Mouse (Mus musculus) intestine, embryonic 14.5 days (tissue): ENCODE measurements at regions not wholly inside any gene's neighbourhood (a gene's known extent, or its start where the extent isn't known, plus 50 kb on each side); places are given as distances from the start of the nearest gene placed in this dataset.

ENCODE experiments used
- ATAC-seq: fragments of 200-750 bp; cut with Nextera tagmentation; replicated peaks from 2 replicates; pipeline ENCODE4 v1.8.0; 2017; ENCODE audit warnings: low read depth, moderate number of reproducible peaks, moderate TSS enrichment, moderate library complexity; ENCODE audit not compliant: low FRiP score, low TSS enrichment
- DNase-seq: peaks from one replicate; pipeline ENCODE4 v3.0.0-alpha.2; 2018; ENCODE audit warnings: low spot score
- H3K27ac ChIP-seq: fragments of 300-500 bp; sonication (generic); 2 replicates; pipeline ENCODE4 v1.5.1; 2014; ENCODE audit warnings: low read depth, mild to moderate bottlenecking, control low read depth
- H3K27me3 ChIP-seq: fragments of 300-500 bp; sonication (generic); replicated peaks from 2 replicates; pipeline ENCODE4 v1.6.1; 2014; ENCODE audit warnings: low read length, control low read depth; ENCODE audit not compliant: control insufficient read depth, insufficient read depth
- H3K36me3 ChIP-seq: fragments of 300-500 bp; sonication (generic); 2 replicates; pipeline ENCODE4 v1.6.1; 2014; ENCODE audit warnings: low read length, control low read depth; ENCODE audit not compliant: control insufficient read depth, insufficient read depth
- H3K4me1 ChIP-seq: fragments of 300-500 bp; sonication (generic); replicated peaks from 2 replicates; pipeline ENCODE4 v1.6.1; 2014; ENCODE audit warnings: low read length, control low read depth, mixed read lengths; ENCODE audit not compliant: control insufficient read depth, insufficient read depth
- H3K4me2 ChIP-seq: fragments of 300-500 bp; sonication (generic); 2 replicates; pipeline ENCODE4 v1.6.1; 2014; ENCODE audit warnings: low read length
- H3K4me3 ChIP-seq: fragments of 300-500 bp; sonication (generic); 2 replicates; pipeline ENCODE4 v1.5.1; 2014; ENCODE audit warnings: low read depth, low read length, control low read depth, mixed read lengths
- H3K9ac ChIP-seq: fragments of 300-500 bp; sonication (generic); 2 replicates; pipeline ENCODE4 v1.6.1; 2014; ENCODE audit warnings: mild to moderate bottlenecking, low read length
- H3K9me3 ChIP-seq: fragments of 300-500 bp; sonication (generic); 2 replicates; pipeline ENCODE4 v1.6.1; 2016; ENCODE audit warnings: low read length, control low read depth; ENCODE audit not compliant: control insufficient read depth
- WGBS: fragments of 180-500 bp; shearing (Covaris S2); extraction: QIAGEN DNeasy Blood & Tissue Kit; methylation state at CpG from one replicate; pipeline ENCODE4 v1.1.7; 2014; 5-methylcytosine and 5-hydroxymethylcytosine counted together

- ATAC-seq = no peak
- Histone ChIP-seq H3K4me1 (no peaks in the 10 kb centered on the region), H3K36me3 (no peaks in the 10 kb centered on the region), H3K9me3 (no peaks in the 10 kb centered on the region), H3K4me2 (no peak overlapping the region), H3K27ac (no peak overlapping the region), H3K9ac (no peak overlapping the region), H3K27me3 (no peaks in the 10 kb centered on the region), H3K4me3 (no peak overlapping the region)
- DNase-seq = no peak
- WGBS = 67% methylated on average over 5 of the region's 5 CpGs
Measured at GRCm38 (mm10) chr10:37473086-37473485, 334.4 kb upstream of the Marcks start.

GRCm38 (mm10) chr10:37457384-37457783 is 318.7 kb upstream of the Marcks start:
- ATAC-seq = no peak
- no peaks in the 10 kb centered on the region for H3K9me3 ChIP-seq
- no peaks in the 10 kb centered on the region for H3K4me1 ChIP-seq
- H3K27ac ChIP-seq = no peak overlapping the region
- no peak overlapping the region for H3K4me3 ChIP-seq
- 89% methylated on average over 2 of the region's 2 CpGs for WGBS
- H3K36me3 ChIP-seq = no peaks in the 10 kb centered on the region
- no peak overlapping the region for H3K9ac ChIP-seq
- DNase-seq = no peak
- no peaks in the 10 kb centered on the region for H3K27me3 ChIP-seq
- no peak overlapping the region for H3K4me2 ChIP-seq

GRCm38 (mm10) chr10:37449894-37450293 is 311.2 kb upstream of the Marcks start:
- Histone ChIP-seq H3K9ac (no peak overlapping the region), H3K36me3 (no peaks in the 10 kb centered on the region), H3K27ac (no peak overlapping the region), H3K4me3 (no peak overlapping the region), H3K9me3 (no peaks in the 10 kb centered on the region), H3K4me1 (no peaks in the 10 kb centered on the region), H3K4me2 (no peak overlapping the region), H3K27me3 (no peaks in the 10 kb centered on the region)
- 76% methylated on average over 2 of the region's 2 CpGs for WGBS
- ATAC-seq (no peak), DNase-seq (no peak)

- no peak for DNase-seq
- Histone ChIP-seq H3K36me3 (no peaks in the 10 kb centered on the region), H3K9me3 (no peaks in the 10 kb centered on the region), H3K9ac (no peak overlapping the region), H3K4me2 (no peak overlapping the region), H3K27ac (no peak overlapping the region), H3K4me1 (no peaks in the 10 kb centered on the region), H3K27me3 (no peaks in the 10 kb centered on the region), H3K4me3 (no peak overlapping the region)
- ATAC-seq = no peak
- WGBS = 75% methylated on average over 4 of the region's 4 CpGs
Measured at GRCm38 (mm10) chr10:37447333-37448204, 308.8 kb upstream of the Marcks start.

- no peaks in the 10 kb centered on the region for H3K27me3 ChIP-seq
- H3K4me3 ChIP-seq = no peak overlapping the region
- H3K9me3 ChIP-seq = no peaks in the 10 kb centered on the region
- no peak for DNase-seq
- no peak overlapping the region for H3K27ac ChIP-seq
- ATAC-seq = no peak
- no peaks in the 10 kb centered on the region for H3K36me3 ChIP-seq
- H3K4me2 ChIP-seq = no peak overlapping the region
- H3K4me1 ChIP-seq = no peaks in the 10 kb centered on the region
- 70% methylated on average over 4 of the region's 4 CpGs for WGBS
- H3K9ac ChIP-seq = no peak overlapping the region
Measured at GRCm38 (mm10) chr10:37439863-37440613, 301.3 kb upstream of the Marcks start.

GRCm38 (mm10) chr10:37438312-37438711 is 299.6 kb upstream of the Marcks start:
- Histone ChIP-seq H3K9me3 (no peaks in the 10 kb centered on the region), H3K9ac (no peak overlapping the region)

GRCm38 (mm10) chr10:37436849-37437248 is 298.1 kb upstream of the Marcks start:
- no peaks in the 10 kb centered on the region for H3K4me1 ChIP-seq
- H3K27me3 ChIP-seq = no peaks in the 10 kb centered on the region
- H3K4me2 ChIP-seq = no peak overlapping the region
- DNase-seq = no peak
- H3K27ac ChIP-seq = no peak overlapping the region
- ATAC-seq = no peak
- no peaks in the 10 kb centered on the region for H3K9me3 ChIP-seq
- H3K36me3 ChIP-seq = no peaks in the 10 kb centered on the region
- H3K9ac ChIP-seq = no peak overlapping the region
- H3K4me3 ChIP-seq = no peak overlapping the region

More at GRCm38 (mm10) chr10:37438312-37438711, 299.6 kb upstream of the Marcks start:
- Histone ChIP-seq H3K4me2 (no peak overlapping the region), H3K36me3 (no peaks in the 10 kb centered on the region), H3K4me3 (no peak overlapping the region), H3K4me1 (no peaks in the 10 kb centered on the region), H3K27me3 (no peaks in the 10 kb centered on the region), H3K27ac (no peak overlapping the region)
- WGBS = 67% methylated on average over 3 of the region's 3 CpGs
- ATAC-seq (no peak), DNase-seq (no peak)

GRCm38 (mm10) chr10:37434229-37434628 is 295.5 kb upstream of the Marcks start:
- 66% methylated on average over 5 of the region's 5 CpGs for WGBS

More at GRCm38 (mm10) chr10:37434229-37434628, 295.5 kb upstream of the Marcks start:
- no peaks in the 10 kb centered on the region for H3K27me3 ChIP-seq
- no peak overlapping the region for H3K4me2 ChIP-seq
- no peak overlapping the region for H3K4me3 ChIP-seq
- no peak overlapping the region for H3K9ac ChIP-seq
- no peaks in the 10 kb centered on the region for H3K9me3 ChIP-seq
- DNase-seq (no peak), ATAC-seq (no peak)
- no peak overlapping the region for H3K27ac ChIP-seq
- H3K4me1 ChIP-seq = no peaks in the 10 kb centered on the region
- H3K36me3 ChIP-seq = no peaks in the 10 kb centered on the region
